7 mouse cellular contexts compared by ENCODE assay signal in the genomic region with DNA sequence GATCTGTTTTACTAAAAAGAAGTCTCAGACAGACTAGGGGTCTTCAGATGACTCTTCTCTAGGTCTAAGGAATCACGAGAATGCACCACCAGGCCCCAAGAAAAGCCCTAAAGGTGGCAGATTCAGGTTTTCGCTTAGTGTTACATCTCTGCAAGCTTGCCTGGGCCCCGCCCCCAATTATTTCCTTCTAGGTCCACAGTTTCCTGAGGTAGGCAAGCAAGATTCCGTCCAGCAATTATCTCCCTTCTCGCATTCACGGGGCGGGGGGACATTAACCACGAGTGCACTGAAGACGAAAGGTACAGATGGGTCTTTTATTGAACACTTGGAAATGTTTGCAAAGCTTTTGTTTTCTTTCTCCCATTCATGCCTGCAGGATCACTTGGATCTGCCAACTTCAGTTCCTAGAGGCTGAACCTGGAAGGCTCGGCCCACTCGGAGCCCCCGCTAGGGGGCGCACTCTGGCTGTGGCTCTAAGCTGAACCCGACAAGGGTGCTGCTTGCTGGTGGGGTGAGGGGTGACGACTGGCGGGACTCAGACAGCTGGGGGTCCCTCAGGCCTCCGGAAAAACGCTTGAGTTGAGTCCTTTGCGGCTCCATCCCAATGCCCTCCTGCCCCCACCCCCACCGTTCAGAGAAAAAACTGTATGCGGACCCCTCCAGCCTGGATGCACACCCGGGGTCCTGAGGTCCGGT. TPM values are rescaled to one million over a fixed set of nuclear protein-coding genes. Genes with fewer than 3 reads are reported as not detected.
DNase-seq lines count a peak whose midpoint lies in the region; TF ChIP-seq lines count a peak whose summit lies in the region.

No protein-coding gene starts in this region.

- DNase-seq in urinary bladder, postnatal 14 days (ENCODE audit: low spot score): peak; percentile 36
- DNase-seq in urinary bladder, postnatal 25 days (ENCODE audit: low spot score): no peak
- DNase-seq in adrenal gland, postnatal 4 days (ENCODE audit: low spot score in 2 of 2): peak; percentile 15 to 17
- peak; percentile 69 for DNase-seq in gastrocnemius, postnatal 10 days
- DNase-seq in layer of hippocampus, adult 2 months (ENCODE audit: low spot score in 2 of 2): peak; percentile 37 to 65
- DNase-seq in lung, postnatal 25 days (ENCODE audit: low spot score): peak; percentile 19
- DNase-seq in spleen, postnatal 10 days (ENCODE audit: low spot score in 2 of 2): peak; percentile 17 to 67

- H3K4me3 ChIP-seq in layer of hippocampus, adult 2 months: peak overlapping the region; percentile 35

- H3K27ac ChIP-seq in layer of hippocampus, adult 2 months: no peak overlapping the region

- TF ChIP-seq CTCF in layer of hippocampus, adult 2 months (conservative IDR thresholded peaks at IDR 0.05): peak; percentile 79

RNA-seq across cellular contexts. Expression of gene Arx, which starts 5.1 kb away (rescaled TPM):
- total RNA-seq in adrenal gland, postnatal 4 days (2021): under 1 TPM; 0.64 to 0.85 TPM
- total RNA-seq in gastrocnemius, postnatal 10 days (2021): under 1 TPM; 0.66 to 0.75 TPM
- total RNA-seq in layer of hippocampus, adult 2 months (2021): 10 to 100 TPM; 18.3 to 19.3 TPM

Comparison
In these comparisons a context has a peak if more than half of its experiments do, and no peak if none do; other contexts are left out.
1. RNA of gene Arx, which starts 5.1 kb away (total RNA-seq): 18.3 to 19.3 TPM in layer of hippocampus, adult 2 months; 0.64 to 0.85 TPM in adrenal gland, postnatal 4 days and 0.66 to 0.75 TPM in gastrocnemius, postnatal 10 days; every median in the first group is over 10 times any median in the second.